ENCODE assay signal across 30 mouse cellular contexts in genomic region chr9:113976264-113976663, GRCm38 (mm10).
"Had no signal": no experiment of that assay in that cellular context is flagged by ENCODE, and none has a peak within 500 bp of the region (broad histone marks: within the 10 kb centered on the region; RNA-seq: fewer than 3 reads in every experiment).

No protein-coding gene starts in this region.

- H3K27ac ChIP-seq: heart, embryonic 13.5 days; heart, embryonic 15.5 days; hindbrain, embryonic 10.5 days; hindbrain, embryonic 12.5 days; hindbrain, embryonic 13.5 days; hindbrain, embryonic 14.5 days; hindbrain, embryonic 15.5 days; hindbrain, postnatal 0 days; intestine, embryonic 15.5 days; kidney, postnatal 0 days; left cerebral cortex, adult 2 months had no signal

- H3K4me2 ChIP-seq: heart, embryonic 11.5 days; heart, embryonic 12.5 days; heart, embryonic 13.5 days; heart, embryonic 15.5 days; hindbrain, embryonic 12.5 days; hindbrain, embryonic 13.5 days; hindbrain, embryonic 14.5 days; hindbrain, embryonic 15.5 days; intestine, embryonic 15.5 days; kidney, embryonic 15.5 days had no signal

- DNase-seq: heart, postnatal 10 days; heart, postnatal 14 days; heart, postnatal 36 days; heart, postnatal 4 days; kidney, adult 11 months; kidney, adult 18-20 months; kidney, adult 2 months; kidney, adult 8-10 months; kidney, adult 9 months; kidney, postnatal 10 days; kidney, postnatal 14 days; kidney, postnatal 25 days; kidney, postnatal 36 days; kidney, postnatal 4 days; layer of hippocampus, adult 9-11 months; layer of hippocampus, postnatal 36 days had no signal

- H3K4me1 ChIP-seq: intestine, embryonic 15.5 days had no signal

- H3K4me3 ChIP-seq: heart, embryonic 12.5 days; heart, embryonic 13.5 days; heart, embryonic 15.5 days; hindbrain, embryonic 10.5 days; hindbrain, embryonic 12.5 days; hindbrain, embryonic 13.5 days; hindbrain, embryonic 15.5 days; intestine, embryonic 15.5 days; kidney, embryonic 15.5 days; left cerebral cortex, adult 2 months had no signal

- H3K27me3 ChIP-seq: heart, embryonic 12.5 days; heart, embryonic 13.5 days; heart, embryonic 15.5 days; hindbrain, embryonic 12.5 days; hindbrain, embryonic 13.5 days; hindbrain, embryonic 15.5 days; intestine, embryonic 15.5 days; kidney, embryonic 15.5 days had no signal

- H3K9me3 ChIP-seq: heart, embryonic 12.5 days; heart, embryonic 13.5 days; heart, embryonic 15.5 days; hindbrain, embryonic 10.5 days; hindbrain, embryonic 12.5 days; hindbrain, embryonic 13.5 days; hindbrain, embryonic 15.5 days; intestine, embryonic 15.5 days; kidney, embryonic 15.5 days had no signal
